ENCODE assay signal across 15 mouse cellular contexts in the genomic region with DNA sequence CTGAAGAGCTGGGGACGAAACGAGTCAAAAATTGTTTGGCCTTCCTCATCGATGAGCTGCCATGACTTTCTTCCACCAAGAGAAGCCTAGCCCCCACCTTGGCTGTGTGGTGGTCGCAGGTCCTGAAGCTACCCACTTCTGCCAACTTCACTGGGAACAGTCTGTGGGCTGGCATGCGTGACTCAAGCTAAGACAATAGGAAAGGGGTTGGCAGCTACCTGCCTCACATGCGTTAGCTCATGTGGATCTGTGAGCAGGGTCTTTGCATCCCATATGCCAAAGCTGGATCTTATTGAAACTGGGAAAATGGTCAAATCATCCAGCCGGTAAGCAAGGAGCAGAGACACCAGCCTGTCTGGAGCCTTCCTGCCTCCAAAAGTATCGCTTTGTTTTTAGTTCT. TPM values are rescaled to one million over a fixed set of nuclear protein-coding genes. Genes with fewer than 3 reads are reported as not detected.
"Had no signal": no experiment of that assay in that cellular context is flagged by ENCODE, and none has a peak within 500 bp of the region (broad histone marks: within the 10 kb centered on the region; RNA-seq: fewer than 3 reads in every experiment).

No protein-coding gene starts in this region.

- H3K9ac ChIP-seq: limb, embryonic 12.5 days; liver, embryonic 15.5 days; stomach, embryonic 15.5 days had no signal

- H3K4me2 ChIP-seq: limb, embryonic 12.5 days; liver, embryonic 15.5 days; stomach, embryonic 15.5 days had no signal

- H3K27ac ChIP-seq: kidney, postnatal 0 days; layer of hippocampus, adult 2 months; limb, embryonic 12.5 days; liver, embryonic 15.5 days; stomach, embryonic 15.5 days had no signal

- H3K27me3 ChIP-seq: limb, embryonic 12.5 days; liver, embryonic 15.5 days; stomach, embryonic 15.5 days had no signal

- H3K4me3 ChIP-seq: layer of hippocampus, adult 2 months; limb, embryonic 12.5 days; liver, embryonic 15.5 days; stomach, embryonic 15.5 days had no signal

- H3K9me3 ChIP-seq: liver, embryonic 15.5 days; stomach, embryonic 15.5 days had no signal

- H3K4me1 ChIP-seq: liver, embryonic 15.5 days had no signal

- DNase-seq: kidney, adult 9 months; kidney, postnatal 36 days; lung, adult 2 months; lung, postnatal 36 days; right cerebral cortex, postnatal 14 days; thymus, adult 2 months; thymus, postnatal 25 days had no signal

- ATAC-seq: lung, postnatal 0 days; midbrain, embryonic 16.5 days had no signal

- H3K36me3 ChIP-seq: limb, embryonic 12.5 days; liver, embryonic 15.5 days; stomach, embryonic 15.5 days had no signal

RNA-seq across cellular contexts. Expression of a gene that starts 14.8 kb away (rescaled TPM):
- polyA plus RNA-seq: liver, adult 2 months had no signal
